Mouse (Mus musculus) thymus, postnatal 10 days (tissue): ENCODE measurements around the gene Mphosph9.
A peak's percentile ranks its signal among the peaks of the same experiment; 100 is the strongest.
"Not testable (repeated sequence)": the region's sequence is repeated elsewhere in the genome, so short reads cannot be mapped to it uniquely, and the experiment has no call there.

Experiments used
- DNase-seq, 2 experiments: peaks; one replicate each; pipeline ENCODE4 v3.0.0; 2021; ENCODE audit warnings: low spot score in 2 of 2

The Mphosph9 gene

GRCm38 (mm10) chr5:124327510-124328364, at the start of gene Mphosph9, which contains the start of gene 2810006K23Rik:
TSS of gene Mphosph9 (minus strand) at chr5:124327972.
TSS of gene 2810006K23Rik (plus strand) at chr5:124328089.
- peak; percentile 99 to 100 for DNase-seq

- DNase-seq, result no peak
These were observed 49.4 kb upstream of the Mphosph9 start for GRCm38 (mm10) chr5:124377149-124377548.

GRCm38 (mm10) chr5:124376401-124376800, 48.6 kb upstream of the Mphosph9 start:
- no peak for DNase-seq

- no peak for DNase-seq
These were observed 46.5 kb upstream of the Mphosph9 start for GRCm38 (mm10) chr5:124374298-124374697.

GRCm38 (mm10) chr5:124366721-124367120, 38.9 kb upstream of the Mphosph9 start:
- DNase-seq, result no peak

- no peak for DNase-seq
These were observed 38.0 kb upstream of the Mphosph9 start for GRCm38 (mm10) chr5:124365754-124366153.

GRCm38 (mm10) chr5:124364173-124364918, 36.6 kb upstream of the Mphosph9 start:
- DNase-seq, result no peak

- not testable (repeated sequence) for DNase-seq
These were observed 35.2 kb upstream of the Mphosph9 start, which contains the start of gene Cdk2ap1 for GRCm38 (mm10) chr5:124362982-124363381. TSS of gene Cdk2ap1 (minus strand) at chr5:124363082.

GRCm38 (mm10) chr5:124359641-124360040, 31.9 kb upstream of the Mphosph9 start:
- no peak for DNase-seq

GRCm38 (mm10) chr5:124356695-124357094, 28.9 kb upstream of the Mphosph9 start:
- peak in 1 of 2 experiments; percentile 6 for DNase-seq

- DNase-seq, result no peak
These were observed 27.7 kb upstream of the Mphosph9 start for GRCm38 (mm10) chr5:124355425-124355959.

- peak; percentile 18 to 27 for DNase-seq
These were observed 27.0 kb upstream of the Mphosph9 start for GRCm38 (mm10) chr5:124354574-124355424.

GRCm38 (mm10) chr5:124353726-124354547, 26.2 kb upstream of the Mphosph9 start:
- peak; percentile 65 to 71 for DNase-seq

- peak in 1 of 2 experiments; percentile 41 for DNase-seq
These were observed 25.4 kb upstream of the Mphosph9 start for GRCm38 (mm10) chr5:124353011-124353725.

- DNase-seq, result peak; percentile 68 to 70
These were observed 24.6 kb upstream of the Mphosph9 start for GRCm38 (mm10) chr5:124352141-124352920.

- no peak for DNase-seq
These were observed 23.8 kb upstream of the Mphosph9 start for GRCm38 (mm10) chr5:124351604-124352003.

GRCm38 (mm10) chr5:124351111-124351560, 23.4 kb upstream of the Mphosph9 start:
- DNase-seq, result no peak

- no peak for DNase-seq
These were observed 22.6 kb upstream of the Mphosph9 start for GRCm38 (mm10) chr5:124350350-124350749.

GRCm38 (mm10) chr5:124349196-124349595, 21.4 kb upstream of the Mphosph9 start:
- no peak for DNase-seq
